Mouse (Mus musculus): ENCODE measurements at regions not wholly inside any gene's neighbourhood (a gene's known extent, or its start where the extent isn't known, plus 50 kb on each side); places are given as distances from the start of the nearest gene placed in this dataset.
A peak's percentile ranks its signal among the peaks of the same experiment; 100 is the strongest.

DNA sequence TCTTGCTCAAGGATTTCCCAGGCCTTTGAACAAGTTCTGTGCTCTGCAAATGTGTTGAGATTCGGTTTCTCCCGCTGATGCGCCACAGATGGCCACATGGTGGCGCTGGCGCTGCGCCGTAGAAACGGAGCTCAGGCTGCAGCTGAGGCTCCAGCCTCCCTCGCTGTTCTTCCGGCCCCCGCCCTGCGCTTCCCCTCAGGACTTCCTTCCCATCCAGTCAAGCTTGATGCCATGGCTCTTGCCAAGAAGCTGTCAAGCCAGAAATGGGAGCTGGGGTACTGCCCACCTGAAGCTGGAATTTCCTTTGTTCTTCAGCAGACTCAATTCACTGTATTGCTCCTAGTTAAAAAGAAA lies 263.9 kb downstream of the Mpdz start:
- peak; percentile 93 for DNase-seq

DNA sequence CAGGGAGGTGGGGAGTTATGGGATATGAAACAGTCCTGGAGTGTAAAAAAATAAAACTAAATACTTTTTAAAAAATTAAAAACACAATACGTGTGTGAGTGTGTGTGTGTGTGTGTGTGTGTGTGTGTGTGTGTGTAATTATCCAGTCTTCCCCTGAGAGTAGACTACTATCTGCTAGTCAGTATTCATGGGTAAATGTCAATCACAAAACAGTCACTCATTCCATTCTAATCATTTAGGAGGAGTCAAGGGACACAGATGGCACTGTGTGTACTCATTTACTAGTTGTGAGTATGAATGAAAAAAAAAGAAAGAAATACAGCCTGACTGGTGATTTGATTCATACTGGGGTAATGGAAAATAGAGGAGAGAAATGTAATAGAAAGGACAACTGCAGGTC lies 226.5 kb downstream of the Mpdz start:
- no peak for DNase-seq

DNA sequence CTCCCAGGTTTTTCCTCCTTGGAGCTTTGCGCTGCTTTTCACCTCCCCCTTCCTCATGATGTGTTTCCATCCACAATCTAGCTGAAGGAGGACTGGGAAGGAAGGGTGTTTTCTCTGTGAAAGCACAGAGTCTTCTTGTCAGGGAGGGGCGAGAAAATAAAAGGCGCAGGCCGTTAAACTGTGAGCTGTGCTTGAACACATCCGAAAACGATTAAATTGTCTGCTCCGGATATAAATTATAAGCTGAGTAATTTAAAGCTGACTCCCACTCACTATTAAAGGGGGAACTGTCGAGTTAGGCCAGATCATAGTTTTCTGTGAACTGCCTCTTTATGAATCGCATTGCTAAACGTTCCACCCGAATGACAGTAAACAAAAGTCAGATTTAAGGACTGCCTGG lies 224.6 kb downstream of the Mpdz start:
- DNase-seq: no peak

DNA sequence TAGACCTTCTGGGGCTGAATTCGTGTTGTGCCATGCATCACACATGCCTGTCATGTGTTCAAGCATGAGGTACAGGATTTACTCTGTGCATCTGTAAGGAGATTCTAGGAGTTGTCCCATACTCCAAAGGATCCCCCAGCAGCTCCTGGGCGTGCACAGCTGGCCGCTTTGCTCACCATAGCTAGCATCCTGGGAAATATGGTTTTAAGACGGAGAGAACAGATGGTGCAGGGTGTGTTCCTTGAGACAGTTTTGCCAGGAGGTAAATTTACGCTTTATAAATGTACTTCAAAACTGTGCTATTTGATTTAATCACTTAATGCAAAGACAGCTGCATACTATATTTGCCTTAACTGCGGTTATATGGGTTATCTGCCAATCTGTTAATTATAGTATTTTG lies 220.6 kb downstream of the Mpdz start:
- no peak for DNase-seq

DNA sequence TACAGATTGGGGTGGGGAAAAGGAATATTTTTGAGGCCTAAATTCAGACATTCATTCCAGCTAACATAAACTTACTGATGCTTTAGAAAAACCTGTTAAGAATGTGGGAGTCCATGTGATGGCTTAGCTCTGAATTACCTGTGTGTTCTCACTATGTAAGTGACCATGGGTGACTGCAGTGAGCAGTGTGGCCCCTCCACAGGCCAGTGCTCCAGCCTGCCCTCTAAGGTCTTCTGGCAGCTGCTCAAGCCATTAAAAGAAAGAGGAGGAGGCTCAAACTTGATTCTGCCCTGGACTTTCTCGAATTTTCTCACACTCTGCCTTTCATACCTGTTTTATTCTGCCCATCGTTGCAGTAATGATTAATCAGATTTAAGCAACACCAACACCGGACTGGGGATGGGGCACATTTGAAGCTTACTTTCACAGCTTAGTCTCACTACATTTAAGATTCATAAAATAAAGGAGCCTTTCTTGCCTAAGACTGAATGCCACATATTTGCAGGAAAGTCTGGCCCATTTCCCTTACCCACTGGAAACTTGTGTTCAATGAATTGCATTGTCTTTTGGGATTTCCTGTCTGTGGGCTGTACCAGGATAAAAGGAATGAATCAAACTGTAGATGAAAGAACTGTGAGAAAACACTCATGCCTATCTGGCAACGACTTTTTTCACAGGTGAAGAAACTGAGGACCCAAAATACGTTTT lies 220.0 kb downstream of the Mpdz start:
- no peak for DNase-seq
